Mouse (Mus musculus): ENCODE results near the gene Mindy4.

Mindy4 gene

DNA sequence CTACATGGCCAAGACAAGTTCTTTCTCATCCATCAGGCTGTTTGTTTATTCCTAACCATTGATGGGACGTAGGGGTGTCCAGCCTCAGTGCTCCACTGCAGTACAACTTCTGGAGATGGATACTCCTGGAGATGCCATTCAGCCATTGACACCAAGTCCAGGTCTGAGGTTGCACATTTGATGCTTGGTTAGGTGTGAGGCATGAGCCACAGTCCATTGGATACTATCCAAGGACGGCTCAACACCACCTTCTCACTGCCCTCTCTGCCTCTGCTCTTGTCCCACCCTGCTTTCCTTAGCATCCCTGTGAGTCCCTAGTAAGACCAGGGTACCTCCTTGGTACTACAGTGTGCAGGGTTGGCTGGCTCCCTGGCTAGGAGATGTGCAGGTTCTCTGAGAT, 96.7 kb downstream of the Mindy4 start:
- in situ Hi-C loops (cut with MboI, MseI) = no loop called here

GRCm38 (mm10) chr6:55300704-55301103, 97.5 kb downstream of the Mindy4 start:
- in situ Hi-C loops (cut with MboI, MseI) = no loop called here

- in situ Hi-C loops (cut with MboI, MseI) = no loop called here
These were observed 107.0 kb downstream of the Mindy4 start for GRCm38 (mm10) chr6:55310179-55310578.

- in situ Hi-C loops (cut with MboI, MseI) = no loop called here
These were observed 108.8 kb downstream of the Mindy4 start for GRCm38 (mm10) chr6:55311962-55312361.

DNA sequence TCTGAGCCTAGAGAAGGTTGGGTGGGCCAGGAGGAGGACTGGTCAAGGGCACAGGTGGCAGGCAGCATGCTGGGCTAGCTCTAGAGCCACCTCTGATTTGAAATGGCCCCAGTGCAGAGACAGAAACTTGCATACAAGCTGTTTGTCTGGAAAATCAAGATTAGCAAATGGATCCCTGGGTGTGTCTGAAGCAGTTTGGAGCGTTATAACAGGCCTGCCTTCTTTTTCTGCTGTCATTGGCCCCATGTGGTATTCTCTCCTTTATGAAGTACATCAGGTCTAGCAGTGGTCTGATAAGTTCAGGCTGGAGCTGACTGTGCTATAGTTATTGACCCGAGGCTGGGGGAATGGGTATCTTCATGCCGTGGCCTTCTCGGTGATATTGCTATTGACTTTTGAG, 110.7 kb downstream of the Mindy4 start:
- in situ Hi-C loops (cut with MboI, MseI) = no loop called here

- in situ Hi-C loops (cut with MboI, MseI) = no loop called here
These were observed 111.4 kb downstream of the Mindy4 start for GRCm38 (mm10) chr6:55314628-55315027.

- in situ Hi-C loops (cut with MboI, MseI) = no loop called here
These were observed 115.4 kb downstream of the Mindy4 start for GRCm38 (mm10) chr6:55318597-55318996.

GRCm38 (mm10) chr6:55319585-55320551, 116.7 kb downstream of the Mindy4 start:
- in situ Hi-C loops (cut with MboI, MseI) = no loop called here

DNA sequence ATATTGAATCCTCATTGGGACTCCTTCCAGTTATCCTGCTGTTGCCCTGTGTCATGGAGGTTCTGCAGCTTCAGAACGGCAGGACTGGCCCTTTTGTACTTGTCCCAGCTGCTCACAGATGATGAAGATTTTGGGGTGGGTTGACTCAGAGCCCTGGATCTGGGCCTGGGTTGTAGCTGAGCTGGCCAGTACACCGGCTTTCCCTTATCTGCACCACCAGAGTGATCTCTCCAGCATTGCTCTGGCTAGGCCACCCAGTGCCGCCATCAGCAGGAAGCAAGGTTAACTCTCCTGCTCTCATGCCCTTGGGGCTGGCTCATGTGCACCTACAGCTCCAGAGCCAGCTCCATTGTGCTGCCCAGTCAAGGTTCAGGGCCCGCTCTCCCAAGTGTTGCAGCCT, 117.7 kb downstream of the Mindy4 start:
- in situ Hi-C loops (cut with MboI, MseI) = no loop called here

- in situ Hi-C loops (cut with MboI, MseI) = no loop called here
These were observed 118.3 kb downstream of the Mindy4 start for GRCm38 (mm10) chr6:55321518-55321917.

- in situ Hi-C loops (cut with MboI, MseI) = no loop called here
These were observed 119.8 kb downstream of the Mindy4 start for GRCm38 (mm10) chr6:55322980-55323379.

DNA sequence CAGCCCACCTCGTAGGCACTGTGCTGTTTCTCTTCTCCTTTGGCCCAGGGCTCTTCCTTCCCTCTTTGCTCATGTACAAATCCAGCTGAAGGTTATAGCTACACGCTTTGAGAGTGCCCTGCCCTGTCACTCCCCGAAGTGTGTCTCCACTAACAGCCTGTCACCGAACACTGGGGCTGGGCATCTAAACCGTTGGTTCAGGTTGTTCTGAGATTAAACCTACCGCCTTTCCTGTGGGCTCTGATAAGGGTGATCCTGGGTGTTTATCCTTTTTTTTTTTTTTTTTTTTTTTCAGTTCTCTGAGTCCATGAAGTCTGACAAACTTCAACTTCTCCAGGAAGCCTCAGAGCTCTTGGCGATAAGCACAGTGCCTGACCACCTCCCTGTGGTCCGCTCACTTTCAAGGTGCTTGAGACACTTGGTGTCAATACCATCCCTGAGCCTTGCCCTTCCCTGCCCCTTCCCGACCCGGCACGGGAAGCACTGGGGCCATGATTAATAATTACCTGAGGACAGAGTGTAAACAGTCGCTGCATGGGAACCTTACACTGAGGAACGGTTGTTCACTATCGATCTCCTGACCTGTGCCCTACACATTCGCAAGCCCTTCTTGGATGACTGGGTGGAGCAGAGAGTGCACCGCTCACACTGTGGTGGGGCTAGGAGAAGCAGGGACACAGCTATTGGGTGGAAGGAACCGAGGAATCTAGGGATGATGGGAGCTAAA, 120.9 kb downstream of the Mindy4 start:
- in situ Hi-C loops (cut with MboI, MseI) = no loop called here

GRCm38 (mm10) chr6:55324785-55325184, 121.6 kb downstream of the Mindy4 start:
- in situ Hi-C loops (cut with MboI, MseI) = no loop called here

DNA sequence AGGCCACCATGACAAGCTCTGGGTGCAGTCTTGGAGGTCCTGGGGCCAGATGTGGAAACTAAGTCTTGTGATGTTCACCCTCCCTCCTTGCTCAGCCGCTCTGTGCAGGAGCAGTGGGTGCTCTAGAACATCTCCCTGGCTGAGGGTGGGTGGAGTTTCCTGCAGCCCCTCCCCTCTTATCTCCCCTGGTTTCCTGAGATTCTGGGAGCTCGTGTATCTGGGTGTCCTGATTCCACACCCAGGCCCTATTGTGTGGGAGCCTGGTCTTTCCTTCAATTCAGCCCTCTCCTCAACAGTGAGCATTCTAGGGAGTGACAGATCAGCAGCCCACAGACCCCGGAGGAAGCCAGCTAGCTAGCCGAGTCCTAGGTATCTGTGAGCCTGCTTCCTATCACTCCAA, 123.1 kb downstream of the Mindy4 start:
- in situ Hi-C loops (cut with MboI, MseI) = no loop called here

DNA sequence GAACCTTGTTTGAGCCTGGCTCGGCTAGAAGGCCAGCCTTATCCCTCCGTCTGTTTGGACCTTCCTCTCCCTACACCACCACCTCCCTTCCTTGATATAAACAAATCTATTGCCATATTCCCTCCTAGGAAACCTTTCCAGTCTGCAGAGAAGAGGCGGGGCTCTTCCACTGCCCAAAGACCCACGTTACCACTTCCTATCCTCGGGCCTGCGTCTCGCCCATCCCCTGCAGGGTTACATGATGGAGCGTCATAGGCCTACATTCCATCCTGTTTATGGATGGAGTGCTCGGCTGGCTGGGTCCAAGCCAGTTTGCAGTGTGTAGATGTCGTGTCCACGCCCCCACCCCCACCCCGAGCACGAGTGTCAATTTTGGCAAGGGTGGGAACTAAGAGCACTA, 124.1 kb downstream of the Mindy4 start:
- in situ Hi-C loops (cut with MboI, MseI) = no loop called here

GRCm38 (mm10) chr6:55328179-55328578, 125.0 kb downstream of the Mindy4 start:
- in situ Hi-C loops (cut with MboI, MseI) = no loop called here

- in situ Hi-C loops (cut with MboI, MseI) = no loop called here
These were observed 128.1 kb downstream of the Mindy4 start for GRCm38 (mm10) chr6:55331315-55331714.

GRCm38 (mm10) chr6:55332100-55332772, 129.1 kb downstream of the Mindy4 start:
- in situ Hi-C loops (cut with MboI, MseI) = no loop called here

DNA sequence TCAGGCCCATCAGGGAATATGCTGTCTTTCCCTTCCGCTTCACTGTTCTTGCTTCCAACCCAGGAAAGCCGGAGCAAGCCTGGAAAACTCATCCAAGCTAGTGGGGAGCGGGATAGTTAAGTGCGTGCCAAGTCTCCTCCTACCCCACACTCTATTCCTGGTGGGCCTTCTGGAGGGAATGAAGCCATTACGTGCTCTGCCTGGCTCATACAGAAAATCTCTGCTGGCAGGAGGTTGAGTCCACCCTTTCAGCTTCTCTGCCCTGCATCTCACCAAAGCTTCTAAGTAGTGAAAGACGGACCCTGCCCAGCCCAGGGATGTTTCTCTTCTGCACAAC, 129.6 kb downstream of the Mindy4 start:
- in situ Hi-C loops (cut with MboI, MseI) = no loop called here

- in situ Hi-C loops (cut with MboI, MseI) = no loop called here
These were observed 132.9 kb downstream of the Mindy4 start, which contains the start of gene Aqp1 for GRCm38 (mm10) chr6:55335989-55336514. Gene Aqp1, plus strand, starts transcription at chr6:55336432.

DNA sequence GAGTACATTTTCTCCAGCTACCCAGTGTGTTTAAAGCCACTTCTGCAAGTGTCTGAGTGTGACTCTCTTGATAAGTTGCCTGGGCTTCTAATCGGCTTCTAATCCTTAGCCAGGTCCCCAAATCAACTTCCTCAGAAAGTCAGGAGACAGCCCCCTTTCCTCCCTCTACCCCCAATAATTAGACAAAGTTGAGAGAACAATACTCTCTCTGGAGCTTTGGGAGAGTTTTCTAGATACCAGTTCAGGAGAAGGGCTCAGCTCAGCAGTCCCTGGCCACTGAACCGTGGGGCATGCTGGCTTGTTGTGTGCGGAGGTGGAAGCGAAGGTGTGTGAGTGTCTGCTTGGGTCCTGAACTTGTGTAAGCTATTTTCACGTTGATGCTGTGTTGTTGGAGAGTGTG, 134.1 kb downstream of the Mindy4 start:
- in situ Hi-C loops (cut with MboI, MseI) = no loop called here

- in situ Hi-C loops (cut with MboI, MseI) = no loop called here
These were observed 134.9 kb downstream of the Mindy4 start for GRCm38 (mm10) chr6:55338077-55338476.

Data from T-helper 2 cell (primary cell).